Mouse (Mus musculus): ENCODE results near the gene Ttc39a.

Ttc39a gene

DNA sequence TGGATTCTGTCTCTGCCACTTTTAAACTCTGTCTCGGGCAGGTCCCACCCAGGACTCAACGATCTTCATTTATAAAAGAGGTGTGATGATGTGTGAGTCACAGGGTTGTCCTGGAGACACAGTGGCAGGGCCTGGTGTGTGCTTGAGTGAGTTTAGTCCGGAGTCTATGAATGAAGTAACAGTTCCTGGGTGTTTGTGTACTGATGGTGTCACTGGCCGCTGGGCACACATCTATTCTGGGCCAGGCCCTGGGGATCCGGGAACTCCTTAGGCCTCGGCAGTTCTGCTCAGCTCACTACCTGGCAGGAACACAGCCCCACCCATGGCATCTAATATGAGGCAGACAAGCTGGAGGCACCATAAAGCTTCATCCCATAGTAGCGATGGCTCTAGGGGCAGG lies 15.2 kb downstream of the Ttc39a start:
- no peak for DNase-seq

- DNase-seq = no peak
Observed at GRCm38 (mm10) chr4:109422436-109422835, 16.0 kb downstream of the Ttc39a start.

DNA sequence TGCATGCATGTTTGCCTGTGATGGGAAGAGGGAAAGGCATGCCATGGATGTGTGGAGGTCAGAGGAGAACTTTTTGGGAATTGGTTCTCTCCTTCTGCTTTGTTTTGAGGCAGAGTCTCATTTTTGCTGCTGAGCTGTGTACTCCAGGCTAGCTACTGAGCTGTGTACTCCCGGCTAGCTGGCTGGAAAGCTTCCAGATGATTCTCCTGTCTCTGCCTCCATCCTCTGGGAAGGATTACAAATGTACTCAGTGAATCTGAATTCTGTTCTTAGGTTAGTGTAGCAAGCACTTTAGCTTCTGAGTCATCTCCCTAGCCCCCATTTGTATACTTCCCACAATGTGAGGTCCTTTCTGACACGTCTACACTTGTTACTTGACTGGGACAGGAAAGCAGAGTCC lies 17.0 kb downstream of the Ttc39a start:
- no peak for DNase-seq

DNA sequence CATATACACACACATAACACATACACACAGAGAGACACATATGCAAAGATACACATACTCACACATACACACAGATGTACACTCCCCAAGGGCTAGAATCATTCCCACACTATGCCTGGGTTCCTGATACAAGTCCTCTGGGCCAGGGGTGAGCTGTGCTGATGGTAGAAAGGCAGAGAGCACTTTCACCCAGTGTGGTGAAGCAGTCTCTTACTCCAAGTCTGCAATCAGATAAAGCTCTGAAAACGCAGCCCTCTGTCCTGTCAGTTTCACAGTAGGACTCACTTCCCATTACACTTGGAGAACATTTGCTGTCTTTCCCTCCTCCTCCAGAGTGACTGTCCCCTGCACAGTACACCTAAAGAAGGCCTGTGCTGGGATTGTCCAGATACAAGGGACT lies 20.6 kb downstream of the Ttc39a start:
- no peak for DNase-seq

GRCm38 (mm10) chr4:109430250-109430649 lies 23.8 kb downstream of the Ttc39a start:
- DNase-seq = no peak

DNA sequence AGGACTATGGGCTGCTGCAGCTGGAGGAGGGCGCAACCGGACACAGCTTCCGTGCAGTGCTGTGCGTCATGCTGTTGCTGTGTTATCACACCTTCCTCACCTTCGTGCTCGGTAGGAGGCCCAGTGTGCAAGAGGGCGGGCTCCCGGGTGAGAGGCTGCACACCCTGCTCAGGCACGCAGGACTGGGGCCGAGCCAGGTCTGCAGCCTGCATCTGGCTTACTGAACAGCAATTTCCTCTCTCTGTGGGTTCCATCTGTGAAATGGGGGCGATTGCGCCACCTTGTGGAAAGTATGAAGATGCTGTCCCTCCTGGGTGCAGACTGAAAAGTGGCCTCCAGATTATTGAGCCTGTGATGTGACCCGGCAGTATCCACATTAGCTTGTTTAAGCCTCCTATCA lies 24.4 kb downstream of the Ttc39a start:
- DNase-seq = peak in 1 of 2 experiments; percentile 43

DNA sequence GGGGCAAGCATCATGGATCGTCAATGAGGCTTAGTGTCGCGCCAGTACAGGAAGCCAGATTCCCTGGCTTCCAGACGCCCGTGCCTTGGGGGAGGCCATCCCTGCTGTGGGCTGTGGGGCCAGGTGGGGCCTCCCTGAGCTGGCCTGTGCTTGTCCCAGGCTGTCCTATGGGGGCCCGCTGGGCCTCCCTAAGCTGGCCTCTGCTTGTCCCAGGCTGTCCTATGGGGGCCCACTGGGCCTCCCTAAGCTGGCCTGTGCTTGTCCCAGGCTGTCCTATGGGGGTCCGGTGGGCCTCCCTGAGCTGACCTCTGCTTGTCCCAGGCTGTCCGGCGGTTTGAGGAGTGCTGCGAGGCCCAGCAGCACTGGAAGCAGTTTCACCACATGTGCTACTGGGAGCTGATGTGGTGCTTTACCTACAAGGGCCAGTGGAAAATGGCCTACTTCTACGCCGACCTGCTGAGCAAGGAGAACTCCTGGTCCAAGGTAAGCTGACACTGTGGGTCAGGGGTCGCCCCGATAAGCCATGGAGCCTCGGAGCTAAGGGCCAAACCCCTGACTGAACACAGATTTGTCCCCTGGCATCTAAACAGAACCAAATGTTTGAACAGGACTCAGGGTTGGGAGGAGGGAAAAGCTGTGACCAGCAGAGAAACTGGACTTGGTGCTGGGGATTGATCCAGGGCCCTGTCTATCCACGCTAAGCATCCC lies 26.4 kb downstream of the Ttc39a start:
- DNase-seq = no peak

GRCm38 (mm10) chr4:109433641-109434040 lies 27.2 kb downstream of the Ttc39a start:
- DNase-seq = no peak

- no peak for DNase-seq
Observed at GRCm38 (mm10) chr4:109434256-109434655, 27.8 kb downstream of the Ttc39a start.

DNA sequence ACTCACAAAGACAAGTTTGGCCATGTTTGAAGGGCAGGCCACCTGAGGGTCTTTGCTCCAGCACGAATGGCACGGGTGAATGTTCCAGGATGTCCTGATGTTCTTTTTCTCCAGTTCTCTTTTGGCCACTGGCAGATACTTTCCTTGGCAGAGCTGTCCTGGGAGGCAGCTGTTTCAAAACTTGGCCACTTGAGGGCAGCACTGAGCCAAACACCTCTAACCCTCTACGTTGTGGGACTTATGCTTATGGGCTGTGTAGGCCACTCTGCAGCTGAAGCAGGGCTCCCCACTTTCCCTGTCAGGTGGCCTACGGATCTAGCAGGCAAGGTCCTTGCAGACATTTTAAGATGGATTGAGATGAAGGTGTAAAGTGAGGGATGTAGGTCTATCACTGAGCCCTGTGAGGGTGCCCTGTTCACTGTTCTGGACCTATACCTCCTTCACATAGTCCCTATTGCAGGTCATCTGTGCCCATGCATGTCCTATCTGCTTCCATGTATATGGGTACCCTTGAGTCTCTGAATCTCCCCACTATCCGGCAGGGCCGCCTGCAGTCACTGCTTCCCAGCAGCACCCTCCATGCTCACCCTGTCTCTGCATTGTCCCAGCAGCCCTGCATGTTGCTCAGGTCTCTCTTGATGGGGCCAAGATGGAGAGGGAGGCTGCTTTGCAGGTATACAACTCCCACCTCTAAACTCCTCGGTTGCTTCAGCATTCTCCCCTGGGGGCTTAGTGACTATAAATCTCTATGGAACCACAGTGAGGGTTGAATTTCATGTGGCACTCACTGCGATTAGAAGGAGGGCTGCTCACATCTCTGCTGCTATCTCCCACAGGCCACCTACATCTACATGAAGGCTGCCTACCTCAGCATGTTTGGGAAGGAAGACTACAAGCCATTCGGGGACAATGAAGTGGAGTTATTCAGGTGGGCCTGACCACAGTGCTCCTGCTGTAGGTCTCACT lies 31.8 kb downstream of the Ttc39a start:
- DNase-seq = peak in 1 of 2 experiments; percentile 19

DNA sequence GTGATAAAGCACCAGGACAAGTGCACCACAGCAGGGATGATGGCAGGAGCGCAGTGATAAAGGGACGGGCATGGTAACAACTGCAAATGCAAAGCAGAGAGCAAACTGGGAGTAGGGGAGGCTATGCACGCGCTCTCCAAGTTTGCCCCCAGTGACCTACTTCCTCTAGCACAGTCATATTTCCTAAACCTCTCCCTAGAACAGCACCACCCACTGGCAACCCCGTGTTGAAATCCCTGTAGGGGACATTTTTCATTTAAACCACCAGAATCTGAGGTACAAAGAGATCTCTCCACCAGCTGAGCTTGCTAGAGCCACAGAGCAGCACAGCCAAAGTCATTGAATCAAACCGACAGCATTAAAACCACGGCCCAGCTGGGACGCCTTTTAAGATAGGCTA lies 32.7 kb downstream of the Ttc39a start:
- DNase-seq = no peak

DNA sequence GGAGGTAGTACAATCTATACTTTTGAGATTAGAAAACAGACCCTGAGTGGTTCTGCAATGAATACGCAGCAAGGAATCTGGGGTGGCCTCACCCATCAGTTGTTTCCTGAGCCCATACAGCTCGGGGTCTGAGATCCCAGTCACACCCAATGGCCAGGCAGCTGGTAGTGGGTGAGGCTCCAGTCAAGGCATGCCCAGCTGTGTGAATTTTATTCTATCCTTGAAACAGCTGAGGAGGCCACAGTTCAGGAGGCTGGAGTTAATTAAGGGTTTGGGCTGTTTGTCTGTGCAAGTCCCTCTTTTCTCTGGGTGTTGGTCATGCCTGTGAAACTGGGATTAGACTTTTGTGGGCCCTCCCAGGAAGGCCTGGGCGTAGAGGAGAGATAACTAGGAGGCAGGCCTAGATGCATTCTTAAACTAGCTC lies 33.4 kb downstream of the Ttc39a start:
- no peak for DNase-seq

GRCm38 (mm10) chr4:109440381-109440780 lies 34.0 kb downstream of the Ttc39a start:
- no peak for DNase-seq

DNA sequence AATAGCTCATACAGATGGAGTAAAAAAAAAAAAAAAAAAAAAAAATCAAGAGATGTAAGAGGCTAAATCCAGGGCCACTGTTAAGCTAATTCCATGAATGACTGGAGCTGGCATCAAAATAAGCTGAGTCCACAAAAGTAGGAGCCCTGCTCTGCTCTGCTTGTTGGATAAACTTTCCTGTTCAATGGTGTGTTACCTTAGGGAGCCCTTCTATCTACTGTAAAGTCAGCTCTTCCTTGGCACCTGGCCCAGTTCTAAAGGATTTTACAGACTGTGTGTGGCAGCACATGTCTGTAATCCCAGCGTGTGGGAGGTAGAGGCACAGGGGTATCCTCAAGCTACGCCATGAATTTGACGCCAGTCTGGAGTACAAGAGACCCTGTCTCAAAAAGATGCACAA lies 34.6 kb downstream of the Ttc39a start:
- DNase-seq = no peak

DNA sequence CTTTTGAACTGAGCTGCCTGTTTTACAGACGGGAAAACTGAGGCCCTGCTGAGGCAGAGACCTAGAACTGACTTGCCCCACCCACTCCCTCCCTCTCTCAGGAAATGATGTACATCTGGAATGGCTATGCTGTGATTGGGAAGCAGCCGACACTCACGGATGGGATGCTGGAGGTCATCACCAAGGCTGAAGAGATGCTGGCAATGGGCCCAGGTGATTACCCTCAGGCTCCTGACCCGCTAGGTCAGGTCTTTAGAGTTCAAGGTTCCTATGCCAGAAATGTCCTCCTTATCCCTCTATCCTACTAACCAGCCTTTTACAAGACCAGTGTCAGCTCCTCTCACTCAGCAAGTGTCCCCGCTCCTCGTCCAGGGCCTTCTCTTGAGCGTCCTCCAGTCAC lies 35.7 kb downstream of the Ttc39a start:
- no peak for DNase-seq

- DNase-seq = no peak
Observed at GRCm38 (mm10) chr4:109442649-109443048, 36.2 kb downstream of the Ttc39a start.

DNA sequence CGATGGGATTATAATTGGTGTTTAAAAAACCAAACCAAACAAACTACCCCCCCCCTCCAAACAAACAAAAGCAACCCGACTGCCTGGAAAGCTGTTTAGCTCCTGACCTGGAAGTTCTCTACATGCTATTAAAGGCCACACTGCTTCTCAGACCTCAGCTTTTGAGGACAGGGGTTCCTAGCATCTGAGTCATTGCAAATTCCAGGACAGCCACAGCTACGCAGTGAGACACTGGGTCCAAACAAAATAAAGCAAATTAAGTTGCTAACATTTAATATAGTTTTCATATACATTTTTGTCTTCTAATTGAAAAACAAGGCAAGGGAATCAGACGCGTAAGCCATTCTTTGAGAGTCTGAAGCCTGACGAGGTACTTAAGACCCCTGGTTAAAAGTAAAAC lies 38.0 kb downstream of the Ttc39a start:
- DNase-seq = no peak

DNA sequence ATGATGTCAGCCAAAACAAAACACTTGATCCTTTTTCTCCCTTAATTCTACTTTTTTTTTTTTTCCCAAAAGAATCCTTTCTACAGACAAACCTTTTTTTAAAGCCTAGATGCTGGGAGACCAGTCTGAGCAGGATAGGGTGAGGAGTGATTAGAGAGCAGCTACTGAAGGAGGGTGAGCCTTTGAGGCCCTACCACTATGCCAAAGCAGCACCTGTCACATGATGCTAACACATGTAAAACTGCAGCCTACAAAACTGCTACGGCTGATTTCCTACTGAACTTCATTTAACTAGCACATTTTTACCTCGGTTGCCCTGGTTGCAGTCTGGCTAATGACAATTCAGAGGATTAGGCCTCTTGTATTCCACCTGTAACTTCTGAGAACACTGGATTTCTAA lies 38.5 kb downstream of the Ttc39a start:
- DNase-seq = no peak

DNA sequence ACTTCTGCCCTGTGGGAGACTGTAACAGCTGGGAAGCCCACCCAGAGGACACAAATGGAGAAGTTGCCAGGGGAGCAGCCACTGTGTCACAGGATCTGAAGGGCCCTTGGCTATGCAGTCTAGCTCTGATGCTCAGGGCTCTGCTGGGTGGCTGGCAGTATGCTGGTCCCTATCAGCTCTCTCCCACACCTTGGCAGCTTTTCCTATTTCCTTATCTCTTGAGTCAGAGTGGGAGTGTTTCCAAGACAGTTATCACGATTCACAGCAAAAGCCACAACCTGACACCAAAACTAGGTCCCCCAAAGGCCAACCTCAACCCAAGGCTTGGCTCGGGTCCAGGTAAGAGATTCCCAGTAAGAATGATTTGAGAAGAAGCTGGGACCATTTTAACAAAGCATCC lies 39.0 kb downstream of the Ttc39a start:
- DNase-seq = no peak

DNA sequence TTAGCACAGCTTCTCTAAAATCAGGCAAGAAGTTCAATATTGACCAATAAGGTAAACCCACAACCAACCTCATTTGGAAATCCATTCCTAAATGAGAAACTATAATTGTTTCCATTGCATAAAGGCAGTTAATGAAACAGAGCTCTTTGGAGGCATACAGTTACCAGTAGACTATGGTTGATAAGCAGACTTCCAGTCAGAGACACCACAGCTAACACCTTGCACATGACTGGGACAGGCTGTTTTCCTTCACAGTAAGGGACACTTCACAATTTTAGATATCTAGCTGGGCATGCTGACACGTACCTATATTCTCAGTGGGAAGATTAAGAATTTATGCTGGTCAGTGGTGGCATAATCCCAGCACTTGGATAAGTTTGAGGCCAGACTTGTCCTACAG lies 39.5 kb downstream of the Ttc39a start:
- no peak for DNase-seq

DNA sequence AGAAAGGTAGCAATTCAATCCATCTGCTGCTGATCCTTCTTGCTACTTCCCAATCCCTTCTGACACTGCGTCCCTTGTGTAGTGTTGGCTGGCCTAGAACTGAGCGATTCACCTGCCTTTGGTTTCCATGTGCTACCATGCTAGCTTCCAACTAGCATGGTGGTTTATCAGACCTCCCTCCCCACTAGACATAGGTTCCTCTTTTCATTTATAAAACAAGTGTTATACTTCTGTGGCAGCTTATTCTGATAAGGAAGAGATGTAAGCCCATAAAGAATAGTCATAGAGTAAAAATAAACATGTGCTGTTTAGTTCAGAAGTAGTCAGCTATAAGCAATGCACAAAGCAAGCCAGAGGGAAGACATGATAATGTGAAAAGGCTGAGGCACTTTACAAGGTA lies 42.1 kb downstream of the Ttc39a start:
- DNase-seq = no peak

DNA sequence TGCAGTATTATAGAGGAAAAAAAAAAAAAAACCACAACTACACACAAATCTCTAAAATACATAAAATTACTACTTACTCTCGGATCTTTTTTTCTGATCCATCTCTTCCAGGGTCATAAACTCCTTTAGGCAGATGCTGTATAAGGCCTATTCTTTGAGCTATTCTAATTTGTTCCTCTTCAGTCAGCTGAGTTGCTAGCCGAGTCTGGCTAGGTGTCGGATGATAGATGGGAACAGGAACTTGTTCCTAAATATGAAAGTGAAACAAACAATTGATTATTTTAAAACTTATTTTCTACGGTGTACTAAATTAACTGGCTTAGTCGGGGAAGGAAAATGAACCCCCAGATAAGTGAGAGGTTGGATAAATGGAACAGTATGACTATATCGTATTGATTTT lies 50.4 kb downstream of the Ttc39a start:
- no peak for DNase-seq

DNA sequence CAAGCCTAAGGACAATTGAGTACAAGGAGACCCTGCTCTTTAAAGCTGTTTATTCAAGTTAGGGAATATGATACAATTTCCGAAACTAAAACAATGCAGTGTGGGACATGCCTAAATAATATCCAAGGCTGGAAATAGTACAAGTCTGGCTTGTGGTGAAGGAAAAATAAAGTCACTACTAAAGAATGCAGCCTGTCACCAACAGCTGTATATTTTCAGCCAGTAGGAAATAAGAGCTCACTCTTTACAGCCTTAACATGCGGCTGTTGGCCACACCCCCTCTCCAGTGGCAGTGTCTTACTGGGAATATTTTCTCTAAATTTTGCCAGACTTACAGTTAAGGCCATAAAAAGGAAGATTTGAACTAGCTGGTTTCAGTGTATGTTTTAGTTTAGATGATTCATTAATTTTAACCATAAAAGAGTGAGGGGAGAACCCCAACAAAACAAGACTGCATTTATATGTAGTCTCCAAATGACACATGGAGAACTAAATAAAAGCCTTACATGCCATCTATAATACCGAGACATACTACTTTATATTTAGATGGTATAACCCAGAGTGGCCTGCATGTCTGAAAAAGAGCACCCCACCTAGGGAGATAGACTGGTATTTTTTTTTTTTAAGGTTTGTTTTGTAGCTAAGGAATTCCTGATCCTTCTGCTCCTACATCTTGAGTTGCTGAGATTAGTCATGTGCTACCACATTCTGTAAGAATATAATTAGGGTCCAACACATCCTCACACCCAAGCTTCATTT lies 54.2 kb downstream of the Ttc39a start:
- DNase-seq = no peak

Data from thymus, adult 18-20 months (tissue).